In genomic region chr4:136407831-136408230, GRCm38 (mm10) we compare ENCODE assay signal across 28 mouse cellular contexts. TPM values are rescaled to one million over a fixed set of nuclear protein-coding genes. Genes with fewer than 3 reads are reported as not detected.
DNase-seq lines count a peak whose midpoint lies in the region; ATAC-seq and TF ChIP-seq lines count a peak whose summit lies in the region.
"Had no signal": no experiment of that assay in that cellular context is flagged by ENCODE, and none has a peak within 500 bp of the region (broad histone marks: within the 10 kb centered on the region; RNA-seq: fewer than 3 reads in every experiment).

No protein-coding gene starts in this region.

- peak; percentile 22 for DNase-seq in limb, embryonic 14.5 days (ENCODE audit: low spot score)
- no peak for DNase-seq in limb, embryonic 10.5 days (ENCODE audit: low spot score)
- DNase-seq in Muller cell, postnatal 12 days (ENCODE audit: inconsistent ontology term), result peak; percentile 85
- DNase-seq in fibroblast of lung, adult 2 months (ENCODE audit: low read depth), result peak; percentile 33
- DNase-seq in thymus, postnatal 36 days, result no peak
- DNase-seq: adrenal gland, postnatal 10 days; B cell, adult 2 months; cerebellum, adult 8-10 months; cerebellum, postnatal 36 days; embryo, embryonic 11 days; kidney, postnatal 36 days; liver, embryonic 13.5 days; lung, adult 2 months had no signal

- no peak overlapping the region for H3K4me2 ChIP-seq in intestine, embryonic 15.5 days (replicated peaks)
- H3K4me2 ChIP-seq in intestine, postnatal 0 days (replicated peaks; ENCODE audit: low read depth), result no peak overlapping the region
- no peak overlapping the region for H3K4me2 ChIP-seq in limb, embryonic 14.5 days (replicated peaks; ENCODE audit: low read depth, low read length, severe bottlenecking)
- H3K4me2 ChIP-seq: forebrain, embryonic 13.5 days; heart, embryonic 11.5 days; limb, embryonic 13.5 days; liver, embryonic 13.5 days; midbrain, embryonic 15.5 days; neural tube, embryonic 12.5 days had no signal

- peaks cover 8% of the 10 kb centered on the region; the same call in 1 of the 2 replicates for H3K4me1 ChIP-seq in intestine, embryonic 15.5 days (replicated peaks)
- H3K4me1 ChIP-seq in intestine, postnatal 0 days (replicated peaks; ENCODE audit: control insufficient read depth, insufficient read depth, low read length), result no peaks in the 10 kb centered on the region
- no peaks in the 10 kb centered on the region; the same call in 1 of the 2 replicates for H3K4me1 ChIP-seq in limb, embryonic 14.5 days (ENCODE audit: control insufficient read depth, insufficient read depth, low read length)
- H3K4me1 ChIP-seq in limb, embryonic 10.5 days, result no peaks in the 10 kb centered on the region
- H3K4me1 ChIP-seq: forebrain, embryonic 13.5 days; liver, embryonic 13.5 days; midbrain, embryonic 15.5 days; neural tube, embryonic 12.5 days had no signal

- H3K27ac ChIP-seq in intestine, embryonic 15.5 days, result no peak overlapping the region
- no peak overlapping the region for H3K27ac ChIP-seq in intestine, postnatal 0 days (ENCODE audit: low read depth, low read length)
- no peak overlapping the region for H3K27ac ChIP-seq in limb, embryonic 14.5 days (replicated peaks; ENCODE audit: low read depth, low read length)
- H3K27ac ChIP-seq in limb, embryonic 10.5 days, result no peak overlapping the region
- H3K27ac ChIP-seq: forebrain, embryonic 13.5 days; limb, embryonic 13.5 days; liver, embryonic 13.5 days; macrophage; midbrain, embryonic 15.5 days; neural tube, embryonic 12.5 days had no signal

- WGBS in intestine, embryonic 15.5 days, result 50% methylated on average over 11 of the region's 11 CpGs
- WGBS in intestine, postnatal 0 days, result 58% methylated on average over 11 of the region's 11 CpGs
- 45% methylated on average over 11 of the region's 11 CpGs for WGBS in limb, embryonic 14.5 days
- 72% methylated on average over 11 of the region's 11 CpGs for WGBS in limb, embryonic 10.5 days

- H3K9me3 ChIP-seq in intestine, embryonic 15.5 days, result no peaks in the 10 kb centered on the region
- no peaks in the 10 kb centered on the region for H3K9me3 ChIP-seq in intestine, postnatal 0 days (ENCODE audit: control insufficient read depth)
- no peaks in the 10 kb centered on the region for H3K9me3 ChIP-seq in limb, embryonic 14.5 days (ENCODE audit: control insufficient read depth, low read length)
- H3K9me3 ChIP-seq in limb, embryonic 10.5 days (replicated peaks), result no peaks in the 10 kb centered on the region
- H3K9me3 ChIP-seq: forebrain, embryonic 13.5 days; G1E; limb, embryonic 13.5 days; liver, embryonic 13.5 days; midbrain, embryonic 15.5 days; neural tube, embryonic 12.5 days had no signal

- H3K36me3 ChIP-seq in intestine, embryonic 15.5 days, result no peaks in the 10 kb centered on the region
- no peaks in the 10 kb centered on the region for H3K36me3 ChIP-seq in intestine, postnatal 0 days (ENCODE audit: control insufficient read depth, insufficient read depth)
- H3K36me3 ChIP-seq in limb, embryonic 14.5 days (ENCODE audit: control insufficient read depth, insufficient read depth, low read length), result no peaks in the 10 kb centered on the region
- H3K36me3 ChIP-seq in limb, embryonic 10.5 days, result no peaks in the 10 kb centered on the region
- H3K36me3 ChIP-seq: G1E; limb, embryonic 13.5 days; liver, embryonic 13.5 days; midbrain, embryonic 15.5 days; neural tube, embryonic 12.5 days had no signal

- H3K4me3 ChIP-seq in intestine, embryonic 15.5 days (replicated peaks), result no peak overlapping the region
- no peak overlapping the region for H3K4me3 ChIP-seq in intestine, postnatal 0 days (ENCODE audit: low read depth, low read length)
- H3K4me3 ChIP-seq in limb, embryonic 14.5 days (replicated peaks; ENCODE audit: low read length), result no peak overlapping the region
- no peak overlapping the region for H3K4me3 ChIP-seq in limb, embryonic 10.5 days
- H3K4me3 ChIP-seq: forebrain, embryonic 13.5 days; limb, embryonic 13.5 days; liver, embryonic 13.5 days; midbrain, embryonic 15.5 days; neural tube, embryonic 12.5 days had no signal

- no peaks in the 10 kb centered on the region for H3K27me3 ChIP-seq in intestine, embryonic 15.5 days (replicated peaks)
- no peaks in the 10 kb centered on the region for H3K27me3 ChIP-seq in intestine, postnatal 0 days (replicated peaks; ENCODE audit: control insufficient read depth, insufficient read depth, low read length)
- H3K27me3 ChIP-seq in limb, embryonic 14.5 days (ENCODE audit: control insufficient read depth, insufficient read depth, low read length), result no peaks in the 10 kb centered on the region
- H3K27me3 ChIP-seq in limb, embryonic 10.5 days (ENCODE audit: low read depth, poor library complexity, severe bottlenecking), result no peaks in the 10 kb centered on the region
- H3K27me3 ChIP-seq: CH12.LX; forebrain, embryonic 13.5 days; limb, embryonic 13.5 days; liver, embryonic 13.5 days; midbrain, embryonic 15.5 days; neural tube, embryonic 12.5 days had no signal

- ATAC-seq in intestine, embryonic 15.5 days, result peak; percentile 49
- ATAC-seq in intestine, postnatal 0 days, result no peak
- no peak for ATAC-seq in limb, embryonic 14.5 days (ENCODE audit: low FRiP score, low read depth)
- no peak for ATAC-seq in activated CD4-positive, CD25-positive, alpha-beta regulatory T cell, adult 4 months
- ATAC-seq: forebrain, embryonic 13.5 days; midbrain, embryonic 15.5 days had no signal

- TF ChIP-seq POLR2A in limb, embryonic 14.5 days (IDR thresholded peaks at IDR 0.05; ENCODE audit: borderline replicate concordance, extremely low read depth, insufficient read depth, insufficient read length), result no peak

- TF ChIP-seq CTCF in intestine, postnatal 0 days (IDR thresholded peaks at IDR 0.05; ENCODE audit: low read depth), result no peak

- no peak overlapping the region for H3K9ac ChIP-seq in intestine, embryonic 15.5 days
- no peak overlapping the region for H3K9ac ChIP-seq in intestine, postnatal 0 days (ENCODE audit: low read depth, low read length)
- H3K9ac ChIP-seq in limb, embryonic 14.5 days (ENCODE audit: low read depth, low read length, severe bottlenecking), result no peak overlapping the region
- H3K9ac ChIP-seq: forebrain, embryonic 13.5 days; limb, embryonic 13.5 days; liver, embryonic 13.5 days; midbrain, embryonic 15.5 days; neural tube, embryonic 12.5 days had no signal

RNA-seq across cellular contexts. Expression of gene Htr1d, which starts 15.5 kb away (rescaled TPM):
- 0.11 and 0.28 TPM in 2 replicates for polyA plus RNA-seq in intestine, embryonic 15.5 days (2015; fragmentation: Nextera tagmentation; extraction: Ambion mirVana)
- polyA plus RNA-seq in intestine, postnatal 0 days (2015; fragmentation: Nextera tagmentation; extraction: Ambion mirVana), result 0.16 and 0.37 TPM in 2 replicates
- polyA plus RNA-seq in limb, embryonic 14.5 days (2012; rRNA removed), result 0.23 and 0.63 TPM in 2 replicates
- 0.25 and 0.44 TPM in 2 replicates for polyA plus RNA-seq in limb, embryonic 14.5 days (2014; fragmentation: Nextera tagmentation; extraction: Ambion mirVana)
- polyA plus RNA-seq in limb, embryonic 10.5 days (2016; fragmentation: Nextera tagmentation; extraction: Ambion mirVana), result 0.30 TPM in 1 of 2 replicates, not detected in the other
- under 1 TPM in 1 of 2 experiments, not detected in 1; 0.37 TPM for polyA plus RNA-seq in activated CD4-positive, CD25-positive, alpha-beta regulatory T cell, adult 4 months (2017; shearing (Covaris generic))
- polyA plus RNA-seq: G1E; heart, embryonic 11.5 days; heart, postnatal 0 days; liver, embryonic 13.5 days; lung, adult 2 months; macrophage; spleen, adult 2 months; thymus, postnatal 0 days had no signal

RNA-seq across cellular contexts. Expression of gene 6030445D17Rik, which starts 54.2 kb away (rescaled TPM):
- polyA plus RNA-seq in intestine, embryonic 15.5 days (2015; fragmentation: Nextera tagmentation; extraction: Ambion mirVana), result 0.43 and 0.50 TPM in 2 replicates
- 0.50 and 0.59 TPM in 2 replicates for polyA plus RNA-seq in intestine, postnatal 0 days (2015; fragmentation: Nextera tagmentation; extraction: Ambion mirVana)
- polyA plus RNA-seq in limb, embryonic 14.5 days (2012; rRNA removed), result 0.27 and 0.38 TPM in 2 replicates
- 0.26 and 0.48 TPM in 2 replicates for polyA plus RNA-seq in limb, embryonic 14.5 days (2014; fragmentation: Nextera tagmentation; extraction: Ambion mirVana)
- 0.11 and 0.16 TPM in 2 replicates for polyA plus RNA-seq in limb, embryonic 10.5 days (2016; fragmentation: Nextera tagmentation; extraction: Ambion mirVana)
- polyA plus RNA-seq in activated CD4-positive, CD25-positive, alpha-beta regulatory T cell, adult 4 months (2017; shearing (Covaris generic)), result not detected
- polyA plus RNA-seq: forebrain, embryonic 13.5 days; G1E; hindbrain, embryonic 11.5 days; liver, embryonic 13.5 days; macrophage had no signal

Comparison
In these comparisons a context has a peak if more than half of its experiments do, and no peak if none do; other contexts are left out.
1. DNase-seq: peak in limb, embryonic 14.5 days (single experiment), Muller cell, postnatal 12 days (single experiment) and fibroblast of lung, adult 2 months (single experiment); none in limb, embryonic 10.5 days (single experiment) and thymus, postnatal 36 days (0 of 2).